Mouse (Mus musculus) lung, embryonic 16.5 days (tissue): ENCODE data around the gene Thbs3. TPM values are rescaled to one million over a fixed set of nuclear protein-coding genes. Genes with fewer than 3 reads are reported as not detected.

Experiments used
- ATAC-seq: fragments of 200-750 bp; cut with Nextera tagmentation; 2 replicates; pipeline ENCODE4 v1.8.0; 2017; ENCODE audit warnings: low read depth, mild to moderate bottlenecking, moderate library complexity
- H3K27ac ChIP-seq: fragments of 300-500 bp; sonication (generic); 2 replicates; pipeline ENCODE4 v1.5.1; 2014; ENCODE audit warnings: mild to moderate bottlenecking, control low read depth, low read length
- H3K27me3 ChIP-seq: fragments of 300-500 bp; sonication (generic); 2 replicates; pipeline ENCODE4 v1.6.1; 2014; ENCODE audit warnings: low read depth, low read length, mixed read lengths; ENCODE audit not compliant: control insufficient read depth, insufficient read depth
- H3K36me3 ChIP-seq: fragments of 300-500 bp; sonication (generic); 2 replicates; pipeline ENCODE4 v1.6.1; 2014; ENCODE audit warnings: low read length; ENCODE audit not compliant: control insufficient read depth, insufficient read depth
- H3K4me1 ChIP-seq: fragments of 300-500 bp; sonication (generic); replicated peaks from 2 replicates; pipeline ENCODE4 v1.6.1; 2014; ENCODE audit warnings: low read length, mixed read lengths; ENCODE audit not compliant: control insufficient read depth, insufficient read depth
- H3K4me2 ChIP-seq: fragments of 300-500 bp; sonication (generic); 2 replicates; pipeline ENCODE4 v1.6.1; 2014; ENCODE audit warnings: low read depth, low read length, control low read depth
- H3K4me3 ChIP-seq: fragments of 300-500 bp; sonication (generic); 2 replicates; pipeline ENCODE4 v1.5.1; 2014; ENCODE audit warnings: mild to moderate bottlenecking, low read length, control low read depth
- H3K9ac ChIP-seq: fragments of 300-500 bp; sonication (generic); 2 replicates; pipeline ENCODE4 v1.6.1; 2014; ENCODE audit warnings: low read length, control low read depth
- H3K9me3 ChIP-seq: fragments of 300-500 bp; sonication (generic); 2 replicates; pipeline ENCODE4 v1.6.1; 2016; ENCODE audit warnings: low read length; ENCODE audit not compliant: control insufficient read depth
- WGBS: fragments of 180-500 bp; shearing (Covaris S2); extraction: QIAGEN DNeasy Blood & Tissue Kit; methylation state at CpG from one replicate; pipeline ENCODE4 v1.1.7; 2014; 5-methylcytosine and 5-hydroxymethylcytosine counted together
- polyA plus RNA-seq: library from polyadenylated mRNA; unstranded; fragments of >200 nt; fragmentation: Nextera tagmentation; extraction: Ambion mirVana; gene quantifications from 2 replicates; pipeline ENCODE4 v1.2.1, GENCODE M21; 2015

Gene Thbs3
- 57.7 and 65.4 TPM in 2 replicates for polyA plus RNA-seq

DNA sequence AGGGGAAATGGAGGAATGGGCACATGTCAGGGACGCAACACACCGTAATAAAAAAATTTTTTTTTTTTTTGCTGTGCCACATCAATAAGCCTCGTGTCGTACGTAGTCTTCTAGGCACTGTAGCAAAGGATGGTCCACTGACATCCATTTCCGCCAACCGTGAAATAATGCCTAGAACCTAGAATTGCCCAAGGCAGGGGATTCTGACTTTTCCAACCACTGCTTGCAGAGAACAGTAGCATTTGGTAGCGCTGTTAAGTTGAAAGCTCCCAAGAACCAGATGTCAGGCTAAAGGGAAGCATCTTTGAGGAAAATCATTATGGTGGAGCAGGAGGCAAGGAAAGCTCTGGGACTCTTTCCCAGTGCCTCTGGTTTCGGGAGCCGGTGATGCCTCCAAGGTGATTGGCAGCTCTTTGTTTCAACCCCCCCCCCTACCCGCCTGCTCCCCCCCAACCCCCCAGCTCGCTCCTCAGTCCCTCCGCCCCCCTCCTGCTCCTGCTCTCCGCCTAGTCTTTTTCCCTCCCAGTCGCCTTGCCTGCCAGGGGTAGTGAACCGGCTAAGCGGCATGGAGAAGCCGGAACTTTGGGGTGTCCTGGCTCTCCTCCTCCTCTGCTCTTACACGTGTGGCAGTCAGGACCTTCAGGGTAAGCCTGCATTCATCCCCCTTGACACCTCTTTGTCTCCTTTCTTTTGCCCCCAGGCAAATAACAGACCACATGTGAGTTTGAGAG is at the start of gene Thbs3:
TSS of gene Thbs3 (plus strand) at position 500 of the 731 bp plus-strand sequence.
- Histone ChIP-seq H3K9ac (peak within 1 kb of the TSS; percentile 81), H3K9me3 (no peaks in the 10 kb centered on the region), H3K4me3 (peak within 1 kb of the TSS; percentile 65), H3K36me3 (0 out of 2 replicates have a peak, but pooled peaks cover 3% of the 10 kb centered on the region), H3K27me3 (no peaks in the 10 kb centered on the region), H3K4me1 (peaks cover 31% of the 10 kb centered on the region), H3K27ac (peak within 1 kb of the TSS; percentile 98), H3K4me2 (peak within 1 kb of the TSS; percentile 88)
- no peak for ATAC-seq
- WGBS, result 1% methylated on average over 19 of the region's 19 CpGs

DNA sequence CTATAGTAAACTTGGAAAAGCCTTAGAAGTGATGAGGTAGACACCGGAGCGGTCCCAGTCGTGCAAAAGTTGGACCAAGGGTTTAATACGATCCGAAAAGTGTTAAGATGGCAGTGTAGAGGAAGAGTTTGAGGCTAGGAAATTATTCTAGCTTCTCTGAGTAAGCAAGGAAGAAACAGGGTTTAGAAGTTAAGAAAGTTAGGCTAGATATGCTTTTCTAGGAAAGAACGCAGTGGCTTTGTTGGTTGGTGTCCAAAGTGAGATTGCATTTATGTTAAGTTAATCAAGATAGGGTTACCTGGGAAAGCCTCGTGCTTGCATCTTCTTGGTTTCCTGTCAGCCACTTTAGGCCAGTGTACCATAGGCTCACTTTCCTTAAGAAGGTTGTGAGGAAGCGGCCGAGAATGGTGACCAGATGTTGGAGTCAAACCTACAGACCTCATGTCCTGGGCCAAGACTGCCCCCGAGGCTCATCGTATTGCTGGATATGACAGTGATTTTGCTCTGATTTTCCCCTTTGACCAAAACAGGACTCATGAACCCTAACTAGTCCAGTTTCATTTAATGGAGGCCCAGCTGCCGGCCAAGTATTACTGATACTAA is 49.6 kb upstream of the Thbs3 start:
- Histone ChIP-seq H3K36me3 (peaks cover 23% of the 10 kb centered on the region), H3K27me3 (no peaks in the 10 kb centered on the region), H3K9me3 (no peaks in the 10 kb centered on the region), H3K27ac (peak overlapping the region; percentile 97), H3K4me2 (peak overlapping the region; percentile 71), H3K4me1 (peaks cover 17% of the 10 kb centered on the region), H3K9ac (peak overlapping the region; percentile 99), H3K4me3 (peak overlapping the region; percentile 87)
- ATAC-seq, result no peak
- 12% methylated on average over 12 of the region's 12 CpGs for WGBS

DNA sequence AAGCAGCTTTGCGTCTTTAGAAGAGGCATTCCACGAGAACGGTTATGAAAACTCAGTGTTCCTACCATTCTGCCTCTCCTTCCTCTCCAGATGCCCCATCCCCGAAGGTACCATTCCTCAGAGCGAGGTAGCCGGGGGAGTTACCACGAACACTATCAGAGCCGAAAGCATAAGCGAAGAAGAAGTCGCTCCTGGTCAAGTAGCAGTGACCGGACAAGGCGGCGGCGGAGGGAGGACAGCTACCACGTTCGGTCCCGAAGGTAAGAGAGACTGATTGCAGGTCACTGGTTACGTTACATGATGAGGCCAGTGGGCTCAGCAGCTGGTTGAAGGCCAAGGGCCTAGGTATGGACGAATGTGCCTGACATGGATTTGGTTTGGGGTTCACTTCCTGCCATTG is 48.0 kb upstream of the Thbs3 start:
- Histone ChIP-seq H3K36me3 (peaks cover 33% of the 10 kb centered on the region), H3K4me1 (peaks cover 16% of the 10 kb centered on the region), H3K27me3 (no peaks in the 10 kb centered on the region), H3K4me2 (no peak overlapping the region), H3K4me3 (no peak overlapping the region), H3K9ac (no peak overlapping the region), H3K27ac (no peak overlapping the region), H3K9me3 (no peaks in the 10 kb centered on the region)
- WGBS, result 90% methylated on average over 19 of the region's 19 CpGs
- no peak for ATAC-seq

- H3K9me3 ChIP-seq, result no peaks in the 10 kb centered on the region
- H3K36me3 ChIP-seq, result peaks cover 54% of the 10 kb centered on the region
- no peak overlapping the region for H3K9ac ChIP-seq
- H3K27me3 ChIP-seq, result no peaks in the 10 kb centered on the region
- H3K27ac ChIP-seq, result no peak overlapping the region
- peaks cover 8% of the 10 kb centered on the region for H3K4me1 ChIP-seq
- H3K4me3 ChIP-seq, result no peak overlapping the region
- H3K4me2 ChIP-seq, result no peak overlapping the region
- no peak for ATAC-seq
- WGBS, result 90% methylated on average over 11 of the region's 11 CpGs
Observed at GRCm38 (mm10) chr3:89174844-89175243, 40.1 kb upstream of the Thbs3 start.

DNA sequence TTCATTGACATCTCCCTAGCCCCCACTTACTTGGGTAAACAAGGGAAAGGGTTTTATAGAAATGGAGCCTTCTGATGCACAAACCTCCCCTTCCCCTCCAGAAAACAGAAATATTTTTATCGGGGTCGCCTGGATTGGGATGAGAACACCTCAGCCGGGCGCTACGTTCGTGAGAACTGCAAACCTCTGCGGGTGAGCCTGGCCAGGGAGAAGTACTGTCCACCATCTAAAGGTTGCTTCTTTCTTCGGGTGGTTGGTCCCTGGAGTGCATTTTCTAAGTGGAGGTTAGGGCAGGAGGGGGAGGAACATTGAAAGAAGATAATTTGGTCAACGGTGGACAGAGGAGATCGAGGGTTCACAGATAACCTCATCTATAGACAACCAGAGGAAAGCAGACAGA is 39.4 kb upstream of the Thbs3 start:
- peaks cover 8% of the 10 kb centered on the region for H3K4me1 ChIP-seq
- H3K9me3 ChIP-seq, result no peaks in the 10 kb centered on the region
- no peak overlapping the region for H3K4me3 ChIP-seq
- no peak overlapping the region for H3K9ac ChIP-seq
- H3K4me2 ChIP-seq, result no peak overlapping the region
- H3K27ac ChIP-seq, result no peak overlapping the region
- peaks cover 53% of the 10 kb centered on the region for H3K36me3 ChIP-seq
- no peak for ATAC-seq
- WGBS, result 89% methylated on average over 10 of the region's 10 CpGs
- no peaks in the 10 kb centered on the region for H3K27me3 ChIP-seq

DNA sequence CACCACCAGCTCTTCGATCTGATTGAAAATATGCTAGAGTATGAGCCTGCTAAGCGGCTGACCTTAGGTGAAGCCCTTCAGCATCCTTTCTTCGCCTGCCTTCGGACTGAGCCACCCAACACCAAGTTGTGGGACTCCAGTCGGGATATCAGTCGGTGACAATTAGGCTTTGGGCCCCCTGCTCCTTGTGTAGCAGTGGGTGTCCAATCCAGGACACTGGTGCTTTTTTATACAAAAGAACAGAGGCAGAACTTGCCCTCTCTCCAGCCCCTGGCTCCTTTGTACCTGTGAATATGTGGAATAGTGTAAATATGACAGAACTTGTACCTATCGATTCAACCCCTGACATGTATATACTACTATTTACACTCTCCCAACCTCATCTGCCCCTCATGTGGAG is 38.6 kb upstream of the Thbs3 start:
- Histone ChIP-seq H3K4me3 (no peak overlapping the region), H3K9me3 (no peaks in the 10 kb centered on the region), H3K27ac (no peak overlapping the region), H3K27me3 (no peaks in the 10 kb centered on the region), H3K9ac (no peak overlapping the region), H3K36me3 (peaks cover 55% of the 10 kb centered on the region), H3K4me1 (peaks cover 8% of the 10 kb centered on the region), H3K4me2 (no peak overlapping the region)
- WGBS, result 82% methylated on average over 7 of the region's 7 CpGs
- ATAC-seq, result no peak

- H3K9ac ChIP-seq, result peak within 1 kb of the TSS; percentile 84
Observed at GRCm38 (mm10) chr3:89177242-89178106, 37.5 kb upstream of the Thbs3 start, which contains the start of gene Scamp3. Gene Scamp3 (plus strand): TSS chr3:89177473.

GRCm38 (mm10) chr3:89178107-89178385 is 36.9 kb upstream of the Thbs3 start:
- 1% methylated on average over 6 of the region's 6 CpGs for WGBS
- H3K4me2 ChIP-seq, result peak overlapping the region; percentile 83
- no peak for ATAC-seq

More at GRCm38 (mm10) chr3:89177242-89178106, 37.5 kb upstream of the Thbs3 start, which contains the start of gene Scamp3:
- Histone ChIP-seq H3K4me1 (peaks cover 8% of the 10 kb centered on the region), H3K27me3 (no peaks in the 10 kb centered on the region), H3K9me3 (no peaks in the 10 kb centered on the region), H3K27ac (peak within 1 kb of the TSS; percentile 66), H3K4me3 (peak within 1 kb of the TSS; percentile 82), H3K4me2 (peak within 1 kb of the TSS; percentile 83), H3K36me3 (peaks cover 52% of the 10 kb centered on the region)
- ATAC-seq, result peak; percentile 95
- under 1% methylated on average over 43 of the region's 43 CpGs for WGBS

DNA sequence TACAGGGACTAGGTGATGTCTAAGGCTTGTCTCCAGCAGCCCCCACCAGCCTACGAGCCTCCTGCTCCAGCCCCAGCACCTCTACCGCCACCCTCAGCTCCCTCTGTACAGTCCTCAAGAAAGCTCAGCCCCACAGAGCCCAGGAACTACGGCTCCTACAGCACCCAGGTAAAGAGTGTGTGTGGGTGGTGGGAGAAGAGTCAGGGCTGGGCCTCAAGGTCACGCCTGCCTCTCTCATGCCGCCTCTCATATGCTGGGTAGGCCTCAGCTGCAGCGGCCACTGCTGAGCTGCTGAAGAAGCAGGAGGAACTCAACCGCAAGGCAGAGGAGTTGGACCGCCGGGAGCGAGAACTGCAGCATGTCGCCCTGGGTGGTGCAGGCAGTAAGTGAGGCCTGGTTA is 35.9 kb upstream of the Thbs3 start:
- H3K36me3 ChIP-seq, result peaks cover 41% of the 10 kb centered on the region
- peak overlapping the region; percentile 84; the same call in 1 of the 2 replicates for H3K9ac ChIP-seq
- ATAC-seq, result no peak

More at GRCm38 (mm10) chr3:89178107-89178385, 36.9 kb upstream of the Thbs3 start:
- peak overlapping the region; percentile 82 for H3K4me3 ChIP-seq
- H3K36me3 ChIP-seq, result peaks cover 51% of the 10 kb centered on the region
- no peaks in the 10 kb centered on the region for H3K27me3 ChIP-seq
- peak overlapping the region; percentile 66; the same call in 1 of the 2 replicates for H3K27ac ChIP-seq
- peak overlapping the region; percentile 84 for H3K9ac ChIP-seq
- no peaks in the 10 kb centered on the region for H3K9me3 ChIP-seq
- H3K4me1 ChIP-seq, result peaks cover 8% of the 10 kb centered on the region

More for the DNA sequence above, 35.9 kb upstream of the Thbs3 start:
- Histone ChIP-seq H3K4me3 (no peak overlapping the region), H3K4me1 (peaks cover 13% of the 10 kb centered on the region), H3K4me2 (no peak overlapping the region), H3K27ac (no peak overlapping the region), H3K27me3 (no peaks in the 10 kb centered on the region), H3K9me3 (no peaks in the 10 kb centered on the region)
- 86% methylated on average over 11 of the region's 11 CpGs for WGBS
